Mouse (Mus musculus) NIH3T3 (cell line): ENCODE results near the gene Stat3.

ENCODE experiments used
- DNase-seq: peaks from one replicate; pipeline ENCODE4 v3.0.0-alpha.2; 2012; ENCODE audit warnings: low read depth

The Stat3 gene

DNA sequence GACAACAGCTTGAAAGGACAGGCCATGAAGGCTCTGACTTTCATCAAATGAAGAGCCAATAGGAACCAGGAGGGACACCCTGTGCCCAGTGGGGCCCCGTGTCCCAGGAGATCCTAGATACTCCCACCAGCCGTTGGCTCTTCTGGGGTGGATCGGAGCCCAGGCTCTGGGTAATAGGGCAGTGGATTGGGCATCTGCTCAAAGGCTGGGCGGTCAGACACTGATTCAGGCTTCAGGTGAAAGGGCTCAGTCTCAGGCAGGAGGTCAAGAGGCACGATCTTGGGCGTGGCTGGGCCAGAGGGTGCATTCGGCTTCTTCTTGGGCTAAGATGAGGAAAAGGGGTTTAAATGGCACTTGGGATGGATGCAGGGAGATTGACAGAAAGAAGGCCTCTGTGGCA, 24.8 kb upstream of the Stat3 start:
- DNase-seq: no peak

GRCm38 (mm10) chr11:100963647-100964046, 24.3 kb upstream of the Stat3 start:
- peak; percentile 84 for DNase-seq

DNA sequence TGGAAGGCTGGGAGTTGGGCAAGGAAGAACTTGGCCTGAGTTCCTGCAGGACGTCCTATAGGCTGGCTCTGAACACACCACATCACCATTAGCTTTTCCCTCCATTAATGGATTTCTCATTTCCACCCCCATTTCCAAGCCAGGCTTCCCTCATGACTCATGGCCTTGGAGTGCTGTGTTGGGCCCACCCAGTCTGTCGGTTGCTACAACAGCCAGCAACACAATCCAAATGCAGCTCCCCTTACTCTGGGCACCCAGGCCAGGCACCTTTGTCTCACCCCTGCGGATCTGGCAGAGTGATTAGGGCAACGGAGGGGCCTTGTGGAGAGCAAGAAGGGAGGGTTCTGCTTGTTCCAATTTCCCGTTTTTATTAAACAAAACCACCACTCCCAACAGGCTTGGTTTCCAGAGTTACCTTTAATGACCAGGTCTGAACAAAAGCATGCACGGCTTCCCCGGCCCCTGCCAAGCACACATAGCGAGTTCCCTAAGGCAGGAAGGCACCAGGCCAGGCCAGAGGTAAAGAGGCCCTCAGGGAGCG, 23.1 kb upstream of the Stat3 start:
- DNase-seq: peak; percentile 94

DNA sequence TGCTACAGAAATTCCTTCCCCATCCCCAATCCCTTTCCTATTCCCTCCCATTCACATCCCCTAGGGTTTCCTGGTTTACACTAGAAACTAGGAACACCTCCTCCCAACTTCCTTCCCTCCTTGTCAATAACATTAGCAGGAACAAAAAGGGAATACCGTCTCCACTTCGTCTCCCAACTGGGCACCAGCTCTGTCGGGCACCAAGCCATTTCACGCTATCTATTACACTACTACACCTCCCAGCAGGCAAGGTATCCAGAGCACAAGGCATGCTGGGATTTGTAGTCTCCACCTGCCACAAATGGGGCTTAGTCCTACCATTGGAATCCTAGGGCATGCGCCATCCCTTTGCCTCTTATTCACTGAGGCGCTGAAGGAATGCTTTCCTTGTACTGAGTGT, 21.2 kb upstream of the Stat3 start:
- peak; percentile 62 for DNase-seq

DNA sequence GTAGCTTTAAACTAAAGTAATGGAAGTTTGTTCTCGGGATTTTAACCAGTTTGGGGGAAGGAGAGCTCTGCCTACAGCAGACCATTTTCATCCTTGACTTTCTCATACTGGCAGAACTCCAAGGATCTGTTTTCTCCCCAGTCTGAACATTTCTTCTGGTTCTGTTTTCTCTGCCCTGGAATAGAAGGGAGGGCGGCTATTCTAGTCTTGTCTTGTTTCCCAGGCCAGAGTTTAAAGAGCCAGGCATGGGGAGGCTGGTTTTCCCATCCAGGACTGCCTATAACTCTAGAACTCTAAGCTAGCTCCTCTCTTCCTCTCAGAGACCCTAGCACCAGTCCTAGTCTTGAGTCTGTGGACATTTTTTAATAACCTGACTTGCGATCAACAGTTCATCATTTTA, 20.5 kb upstream of the Stat3 start:
- DNase-seq: no peak

DNA sequence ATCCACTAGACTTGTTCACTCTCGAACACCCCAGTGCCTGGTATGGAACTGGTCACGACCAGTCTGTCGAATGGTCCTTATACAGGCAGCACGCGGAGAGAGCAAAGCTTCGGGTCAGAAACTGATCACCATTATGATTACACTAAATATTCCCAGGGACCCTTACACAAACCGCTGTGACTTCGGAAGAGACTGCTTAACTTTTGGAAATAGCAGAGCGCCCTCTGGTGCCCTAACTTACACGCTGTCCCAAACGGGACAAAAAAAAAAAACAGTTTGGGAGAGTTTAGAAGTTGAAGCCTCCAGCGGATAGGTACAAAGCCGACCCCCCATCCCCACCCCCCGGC, 20.1 kb upstream of the Stat3 start:
- peak; percentile 83 for DNase-seq

GRCm38 (mm10) chr11:100958613-100959463, 19.5 kb upstream of the Stat3 start:
- no peak for DNase-seq

DNA sequence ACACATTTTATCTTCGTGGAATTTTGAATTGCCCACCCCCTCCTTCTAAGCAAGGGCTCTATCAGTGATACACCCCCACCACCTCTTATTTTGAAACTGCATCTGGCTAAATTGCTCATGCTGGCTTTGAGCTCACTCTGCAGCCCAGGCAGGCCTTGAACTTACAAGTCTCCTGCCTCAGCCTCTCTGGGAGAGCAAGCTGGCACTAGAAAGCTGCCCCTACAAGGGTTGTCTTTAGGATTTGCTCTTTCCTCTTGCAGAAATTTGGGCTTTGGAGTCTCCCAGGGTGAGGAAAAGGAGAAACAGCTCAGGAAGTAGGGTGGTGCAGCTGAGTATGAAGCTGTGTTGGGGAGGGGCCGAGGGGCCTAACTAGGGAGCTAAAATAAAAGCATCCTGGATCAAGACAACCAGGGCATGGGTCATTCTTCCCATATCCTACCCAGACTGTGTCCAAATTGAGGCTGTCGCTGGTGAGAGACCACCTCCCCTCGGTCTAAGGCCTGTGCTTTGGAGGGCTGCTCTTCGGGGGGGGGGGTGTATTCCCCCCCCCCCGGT, 18.7 kb upstream of the Stat3 start:
- DNase-seq: no peak

DNA sequence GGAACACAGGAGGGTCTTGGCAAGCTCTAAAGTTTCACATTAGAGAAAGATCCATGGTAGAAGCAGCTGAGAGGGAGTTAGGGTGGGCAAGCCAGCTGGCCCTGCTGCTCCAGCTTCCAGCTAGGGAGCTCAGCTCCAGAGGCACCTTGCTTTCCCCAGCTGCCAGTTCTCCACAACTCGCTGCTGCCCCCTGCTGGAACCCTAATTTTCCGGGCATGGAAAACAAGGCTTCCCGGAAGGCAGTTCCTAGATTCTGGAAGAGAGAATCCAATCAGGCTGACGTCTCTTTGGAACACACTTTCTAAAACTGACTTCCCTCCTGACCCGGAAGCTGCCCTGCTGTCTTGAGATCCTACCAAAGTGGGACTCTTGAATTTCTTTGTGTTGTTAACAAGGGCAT, 17.9 kb upstream of the Stat3 start:
- peak; percentile 92 for DNase-seq

DNA sequence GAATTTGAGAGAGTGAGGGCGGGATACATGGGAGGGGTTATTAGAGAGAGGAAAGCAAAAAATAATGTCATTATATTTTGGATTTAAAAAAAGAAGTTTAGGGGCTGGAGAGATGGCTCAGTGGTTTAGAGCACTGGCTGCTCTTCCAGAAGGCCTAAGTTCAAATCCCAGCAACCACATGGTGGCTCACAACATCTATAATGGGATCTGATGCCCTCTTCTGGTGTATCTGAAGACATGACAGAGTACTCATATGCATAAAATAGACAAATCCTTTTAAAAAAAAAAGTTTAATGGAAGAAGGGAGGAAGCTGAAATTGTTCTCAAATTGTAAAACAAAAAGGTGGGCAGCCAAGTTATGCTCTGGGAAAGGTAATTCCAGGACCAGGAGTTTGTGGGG, 10.2 kb upstream of the Stat3 start:
- DNase-seq: no peak

DNA sequence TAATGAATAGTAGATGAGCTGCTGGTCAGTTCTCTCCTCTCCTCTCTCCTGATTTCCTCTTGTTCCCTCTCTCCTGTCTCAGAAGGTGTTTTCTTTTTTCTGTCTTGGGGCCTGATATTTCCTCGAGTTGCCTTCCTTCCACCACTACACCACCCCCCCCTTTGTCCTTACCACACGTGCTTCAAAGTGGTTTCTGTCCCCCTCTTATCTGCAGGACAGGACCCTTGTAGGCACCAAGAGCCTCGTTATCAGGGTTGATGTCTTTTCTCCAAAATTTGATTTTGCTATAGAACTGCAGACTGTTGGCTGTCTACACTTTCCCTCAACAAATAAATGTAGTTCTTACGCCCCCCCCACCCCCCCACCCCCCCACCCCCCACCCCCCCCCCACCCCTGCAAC, 9.0 kb upstream of the Stat3 start:
- no peak for DNase-seq

DNA sequence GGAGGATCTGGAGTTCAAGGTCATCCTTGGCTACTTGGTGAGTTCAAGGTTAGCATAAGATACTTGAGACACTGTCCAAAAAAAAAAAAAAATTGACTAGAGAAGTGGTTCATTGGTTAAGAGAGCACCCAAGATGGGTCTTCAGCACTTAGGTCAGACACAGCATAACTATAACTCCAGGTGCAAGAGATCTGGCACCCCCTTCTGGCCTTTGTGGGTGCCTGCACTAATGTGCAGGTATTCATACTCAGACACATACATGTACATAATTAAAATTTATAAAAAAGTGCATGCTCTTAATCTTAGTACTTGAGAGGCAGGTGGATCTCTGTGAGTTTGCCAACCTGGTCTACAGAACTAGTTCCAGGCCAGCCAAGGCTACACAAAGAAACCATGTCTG, 8.2 kb upstream of the Stat3 start:
- no peak for DNase-seq

GRCm38 (mm10) chr11:100946862-100947261, 7.5 kb upstream of the Stat3 start:
- DNase-seq: no peak

DNA sequence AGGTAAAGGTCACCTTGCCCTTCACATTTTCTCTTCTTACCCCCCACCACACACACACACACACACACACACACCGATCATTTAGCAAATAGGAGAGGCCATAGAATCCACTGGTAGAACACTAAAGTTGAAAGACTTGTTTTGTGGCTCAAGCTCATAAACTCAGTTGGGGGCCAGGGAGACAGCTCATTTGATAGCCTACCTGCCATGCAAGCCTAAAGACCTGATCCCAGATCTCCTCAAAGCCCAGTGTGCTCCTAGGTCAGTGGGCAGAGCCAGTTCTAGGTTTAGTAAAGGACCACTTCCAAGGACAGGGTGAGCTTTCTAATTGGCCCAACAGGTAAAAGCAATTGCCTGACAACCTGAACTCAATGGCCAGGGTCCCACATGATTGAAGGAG, 3.0 kb upstream of the Stat3 start:
- DNase-seq: no peak

DNA sequence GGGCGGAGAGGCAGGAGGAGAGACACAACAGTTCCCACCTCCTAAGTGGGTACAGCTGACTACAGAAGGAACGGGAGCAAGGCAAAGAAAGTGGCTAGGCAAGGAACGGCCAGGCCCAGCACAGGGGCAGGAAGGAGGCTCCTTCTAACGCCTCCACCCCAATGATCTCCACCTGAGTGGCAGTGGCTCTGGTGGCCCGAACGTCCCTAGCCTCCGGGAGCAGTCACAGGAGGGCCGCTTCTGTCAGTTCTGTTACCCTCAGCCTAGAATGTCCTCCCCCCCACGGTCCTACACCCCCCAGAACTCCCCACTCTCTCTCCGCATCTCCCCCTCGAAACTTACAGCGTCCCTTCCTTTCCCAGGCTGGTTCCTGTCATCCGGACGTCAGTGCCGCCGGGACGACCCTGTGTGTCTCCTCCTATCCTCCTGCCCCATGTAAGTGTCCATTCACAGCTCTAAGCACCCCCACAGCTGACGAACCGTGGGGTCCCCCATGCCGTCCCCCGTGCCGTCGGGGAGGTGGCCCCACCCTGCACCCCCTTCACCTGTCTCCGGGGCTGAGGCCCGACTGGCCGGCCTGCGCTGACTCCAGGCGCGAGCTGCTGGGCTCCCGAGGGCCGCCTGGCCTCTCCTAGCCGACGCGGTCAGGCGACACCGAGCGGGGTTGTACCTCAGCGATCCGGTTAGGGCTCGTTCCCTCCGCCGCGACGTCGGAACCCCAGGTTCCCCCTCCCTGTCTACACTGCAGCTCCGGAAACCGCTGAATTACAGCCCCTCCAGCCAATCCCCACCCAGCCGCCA, 429 bp downstream of the Stat3 start:
- DNase-seq: peak; percentile 62

- DNase-seq: peak; percentile 79
Observed at GRCm38 (mm10) chr11:100938112-100938511, 1.2 kb downstream of the Stat3 start.

GRCm38 (mm10) chr11:100937295-100937694, 2.0 kb downstream of the Stat3 start:
- DNase-seq: no peak

GRCm38 (mm10) chr11:100935373-100936355, 3.7 kb downstream of the Stat3 start:
- DNase-seq: peak; percentile 83

GRCm38 (mm10) chr11:100931254-100931921, 8.0 kb downstream of the Stat3 start:
- peak; percentile 32 for DNase-seq

GRCm38 (mm10) chr11:100930611-100931010, 8.7 kb downstream of the Stat3 start:
- no peak for DNase-seq

DNA sequence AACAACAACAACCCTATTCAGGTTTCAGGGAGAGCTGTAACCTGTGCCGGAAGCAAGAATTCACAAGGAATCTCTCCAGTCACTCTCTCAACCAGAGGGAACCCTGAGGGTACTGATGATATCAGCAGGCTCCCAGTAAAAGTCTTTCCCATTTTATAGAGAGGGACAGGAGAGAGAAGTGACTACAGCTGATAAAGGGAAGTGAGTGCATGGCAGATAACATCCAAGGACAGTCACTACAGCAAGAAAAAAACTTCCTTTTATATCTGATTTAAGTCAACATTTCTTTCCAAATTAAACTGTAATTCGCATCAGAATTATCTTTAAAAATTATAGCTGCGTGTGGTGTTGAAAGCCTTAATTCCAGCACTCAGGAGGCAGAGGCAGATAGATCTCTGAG, 12.0 kb downstream of the Stat3 start:
- no peak for DNase-seq
